ENCODE assay signal across 30 mouse cellular contexts in genomic region chr1:24259419-24259818, GRCm38 (mm10).
"Had no signal": no experiment of that assay in that cellular context is flagged by ENCODE, and none has a peak within 500 bp of the region (broad histone marks: within the 10 kb centered on the region; RNA-seq: fewer than 3 reads in every experiment).

No protein-coding gene starts in this region.

- H3K36me3 ChIP-seq: limb, embryonic 12.5 days; limb, embryonic 15.5 days; liver, embryonic 12.5 days; liver, embryonic 13.5 days; liver, embryonic 15.5 days; lung, embryonic 15.5 days; midbrain, embryonic 10.5 days; midbrain, embryonic 12.5 days; midbrain, embryonic 13.5 days; midbrain, embryonic 15.5 days had no signal

- H3K27ac ChIP-seq: left cerebral cortex, adult 2 months; limb, embryonic 12.5 days; limb, embryonic 15.5 days; liver, embryonic 12.5 days; liver, embryonic 13.5 days; liver, embryonic 14.5 days; liver, embryonic 15.5 days; lung, embryonic 15.5 days; macrophage; midbrain, embryonic 10.5 days; midbrain, embryonic 12.5 days; midbrain, embryonic 13.5 days; midbrain, embryonic 15.5 days had no signal

- H3K4me1 ChIP-seq: limb, embryonic 15.5 days; liver, embryonic 12.5 days; liver, embryonic 13.5 days; liver, embryonic 15.5 days; lung, embryonic 15.5 days; megakaryocyte, embryonic 14.5 days; midbrain, embryonic 10.5 days; midbrain, embryonic 12.5 days; midbrain, embryonic 13.5 days; midbrain, embryonic 15.5 days had no signal

- H3K4me3 ChIP-seq: left cerebral cortex, adult 2 months; limb, embryonic 12.5 days; limb, embryonic 15.5 days; liver, embryonic 12.5 days; liver, embryonic 13.5 days; liver, embryonic 15.5 days; lung, embryonic 15.5 days; megakaryocyte, embryonic 14.5 days; midbrain, embryonic 10.5 days; midbrain, embryonic 12.5 days; midbrain, embryonic 13.5 days; midbrain, embryonic 15.5 days; myocyte had no signal

- H3K4me2 ChIP-seq: limb, embryonic 12.5 days; limb, embryonic 15.5 days; liver, embryonic 11.5 days; liver, embryonic 12.5 days; liver, embryonic 13.5 days; liver, embryonic 15.5 days; lung, embryonic 14.5 days; lung, embryonic 15.5 days; midbrain, embryonic 11.5 days; midbrain, embryonic 12.5 days; midbrain, embryonic 13.5 days; midbrain, embryonic 15.5 days had no signal

- H3K9ac ChIP-seq: limb, embryonic 12.5 days; limb, embryonic 15.5 days; liver, embryonic 12.5 days; liver, embryonic 13.5 days; liver, embryonic 14.5 days; liver, embryonic 15.5 days; liver, postnatal 0 days; lung, embryonic 14.5 days; lung, embryonic 15.5 days; midbrain, embryonic 12.5 days; midbrain, embryonic 13.5 days; midbrain, embryonic 15.5 days had no signal

- H3K27me3 ChIP-seq: limb, embryonic 12.5 days; limb, embryonic 15.5 days; liver, embryonic 12.5 days; liver, embryonic 13.5 days; liver, embryonic 15.5 days; lung, embryonic 15.5 days; megakaryocyte, embryonic 14.5 days; midbrain, embryonic 12.5 days; midbrain, embryonic 13.5 days; midbrain, embryonic 15.5 days had no signal

- ATAC-seq: liver, embryonic 12.5 days; liver, postnatal 0 days; lung, postnatal 0 days; midbrain, embryonic 13.5 days; midbrain, embryonic 15.5 days; midbrain, embryonic 16.5 days had no signal

- DNase-seq: layer of hippocampus, postnatal 36 days; left cerebral cortex, postnatal 4 days; liver; liver, embryonic 13.5 days; liver, postnatal 0 days; lung, adult 18-20 months; lung, adult 2 months; lung, embryonic 14.5 days; lung, postnatal 10 days; lung, postnatal 14 days; lung, postnatal 4 days; midbrain, embryonic 14.5 days had no signal

- H3K9me3 ChIP-seq: limb, embryonic 12.5 days; limb, embryonic 15.5 days; liver, embryonic 12.5 days; liver, embryonic 13.5 days; liver, embryonic 15.5 days; lung, embryonic 15.5 days; midbrain, embryonic 10.5 days; midbrain, embryonic 12.5 days; midbrain, embryonic 13.5 days; midbrain, embryonic 15.5 days had no signal
